Mouse (Mus musculus) forebrain, postnatal 0 days (tissue): ENCODE results near the gene Fam72a. TPM values are rescaled to one million over a fixed set of nuclear protein-coding genes. Genes with fewer than 3 reads are reported as not detected.
A peak's percentile ranks its signal among the peaks of the same experiment; 100 is the strongest.

Source experiments
- ATAC-seq: fragments of 200-750 bp; cut with Nextera tagmentation; 2 replicates; pipeline ENCODE4 v1.8.0; 2017; ENCODE audit warnings: mild to moderate bottlenecking, moderate library complexity
- DNase-seq: peaks from one replicate; pipeline ENCODE4 v3.0.0-alpha.2; 2015
- H3K27ac ChIP-seq: fragments of 300-500 bp; sonication (generic); 2 replicates; pipeline ENCODE4 v1.5.1; 2014; ENCODE audit warnings: low read depth, mild to moderate bottlenecking, antibody characterized with exemption, low read length, moderate library complexity, mixed read lengths
- H3K27me3 ChIP-seq: fragments of 300-500 bp; sonication (generic); 2 replicates; pipeline ENCODE4 v1.6.1; 2014; ENCODE audit warnings: mild to moderate bottlenecking, low read length, mixed read lengths; ENCODE audit not compliant: insufficient read depth
- H3K36me3 ChIP-seq: fragments of 300-500 bp; sonication (generic); 2 replicates; pipeline ENCODE4 v1.6.1; 2014; ENCODE audit warnings: mild to moderate bottlenecking, moderate library complexity; ENCODE audit not compliant: insufficient read depth
- H3K4me1 ChIP-seq: fragments of 300-500 bp; sonication (generic); 2 replicates; pipeline ENCODE4 v1.6.1; 2014; ENCODE audit warnings: antibody characterized with exemption; ENCODE audit not compliant: insufficient read depth
- H3K4me2 ChIP-seq: fragments of 300-500 bp; sonication (generic); 2 replicates; pipeline ENCODE4 v1.6.1; 2014; ENCODE audit warnings: low read depth, mild to moderate bottlenecking, moderate library complexity
- H3K4me3 ChIP-seq: fragments of 300-500 bp; sonication (generic); 2 replicates; pipeline ENCODE4 v1.5.1; 2014; ENCODE audit warnings: low read depth, low read length, mixed read lengths
- H3K9ac ChIP-seq: fragments of 300-500 bp; sonication (generic); 2 replicates; pipeline ENCODE4 v1.6.1; 2014; ENCODE audit warnings: mild to moderate bottlenecking
- H3K9me3 ChIP-seq: fragments of 300-500 bp; sonication (generic); 2 replicates; pipeline ENCODE4 v1.6.1; 2016; ENCODE audit warnings: low read length
- CTCF ChIP-seq: sonication (generic); IDR thresholded peaks from 2 replicates; pipeline ENCODE4 v1.5.1; 2016; ENCODE audit warnings: antibody characterized with exemption, control low read depth, low read depth
- WGBS: fragments of 180-500 bp; shearing (Covaris S2); extraction: QIAGEN DNeasy Blood & Tissue Kit; methylation state at CpG from one replicate; pipeline ENCODE4 v1.1.7; 2014; 5-methylcytosine and 5-hydroxymethylcytosine counted together
- polyA plus RNA-seq: library from polyadenylated mRNA; unstranded; fragments of >200 nt; fragmentation: Nextera tagmentation; extraction: Ambion mirVana; gene quantifications from 2 replicates; pipeline ENCODE4 v1.2.1, GENCODE M21; 2015
- total RNA-seq: library from RNA; depleted of rRNA; stranded (reverse); fragments of >200 nt; gene quantifications from 2 replicates; pipeline ENCODE4 v1.2.3, GENCODE M21; 2014

Fam72a gene
- total and polyA plus RNA-seq, 2 experiments from 2014 or later: 0.86 to 1.5 TPM

GRCm38 (mm10) chr1:131511661-131512500 lies 15.8 kb upstream of the Fam72a start:
- TF ChIP-seq CTCF: no peak
- no peak overlapping the region for H3K4me3 ChIP-seq
- H3K27me3 ChIP-seq: no peaks in the 10 kb centered on the region
- H3K9ac ChIP-seq: no peak overlapping the region
- H3K27ac ChIP-seq: no peak overlapping the region
- 50% methylated on average over 3 of the region's 3 CpGs for WGBS
- H3K4me1 ChIP-seq: no peaks in the 10 kb centered on the region
- H3K9me3 ChIP-seq: no peaks in the 10 kb centered on the region
- no peaks in the 10 kb centered on the region; the same call in 1 of the 2 replicates for H3K36me3 ChIP-seq
- DNase-seq (no peak), ATAC-seq (no peak)
- no peak overlapping the region for H3K4me2 ChIP-seq

GRCm38 (mm10) chr1:131513136-131513535 lies 14.6 kb upstream of the Fam72a start:
- H3K4me1 ChIP-seq: 0 out of 2 replicates have a peak, but pooled peaks cover 3% of the 10 kb centered on the region
- H3K9me3 ChIP-seq: no peaks in the 10 kb centered on the region
- no peak overlapping the region for H3K4me3 ChIP-seq
- no peaks in the 10 kb centered on the region for H3K27me3 ChIP-seq
- ATAC-seq (no peak), DNase-seq (no peak)
- WGBS: 93% methylated on average over 2 of the region's 2 CpGs
- no peak overlapping the region for H3K4me2 ChIP-seq
- no peak overlapping the region for H3K27ac ChIP-seq
- TF ChIP-seq CTCF: no peak
- H3K36me3 ChIP-seq: no peaks in the 10 kb centered on the region; the same call in 1 of the 2 replicates
- H3K9ac ChIP-seq: no peak overlapping the region

GRCm38 (mm10) chr1:131514197-131514596 lies 13.5 kb upstream of the Fam72a start:
- ATAC-seq: no peak
- Histone ChIP-seq H3K4me3 (no peak overlapping the region), H3K4me1 (0 out of 2 replicates have a peak, but pooled peaks cover 3% of the 10 kb centered on the region), H3K9ac (no peak overlapping the region), H3K9me3 (no peaks in the 10 kb centered on the region), H3K36me3 (no peaks in the 10 kb centered on the region; the same call in 1 of the 2 replicates), H3K4me2 (no peak overlapping the region), H3K27ac (no peak overlapping the region), H3K27me3 (no peaks in the 10 kb centered on the region)
- DNase-seq: no peak
- no peak for TF ChIP-seq CTCF
- WGBS: 60% methylated on average over 1 of the region's 1 CpGs

DNA sequence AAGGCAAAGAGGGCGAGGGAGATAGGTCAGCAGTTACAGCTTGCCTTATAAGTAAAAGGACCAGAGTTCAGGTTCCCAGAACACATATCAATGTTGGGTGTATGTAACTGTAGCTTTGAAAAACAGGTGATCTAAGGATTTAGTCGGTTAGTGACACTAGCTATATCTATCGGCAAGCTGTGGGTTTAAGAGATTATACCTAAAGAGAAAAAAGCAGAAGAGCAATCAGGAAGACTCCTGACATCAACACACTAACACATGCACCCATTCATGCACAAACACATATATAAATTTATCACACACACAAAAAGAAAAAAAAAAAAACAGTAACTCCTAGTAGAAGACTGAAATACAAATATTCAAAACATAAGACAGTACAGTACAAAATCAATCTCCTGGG lies 11.1 kb upstream of the Fam72a start:
- Histone ChIP-seq H3K4me3 (no peak overlapping the region), H3K4me2 (no peak overlapping the region), H3K9ac (no peak overlapping the region), H3K27me3 (no peaks in the 10 kb centered on the region), H3K9me3 (no peaks in the 10 kb centered on the region), H3K36me3 (no peaks in the 10 kb centered on the region; the same call in 1 of the 2 replicates), H3K27ac (no peak overlapping the region), H3K4me1 (peaks cover 17% of the 10 kb centered on the region; the same call in 1 of the 2 replicates)
- 98% methylated on average over 3 of the region's 3 CpGs for WGBS
- no peak for DNase-seq
- no peak for TF ChIP-seq CTCF
- no peak for ATAC-seq

GRCm38 (mm10) chr1:131523794-131524193 lies 3.9 kb upstream of the Fam72a start:
- Histone ChIP-seq H3K36me3 (no peaks in the 10 kb centered on the region), H3K27me3 (no peaks in the 10 kb centered on the region), H3K4me3 (peak overlapping the region; percentile 75), H3K9me3 (no peaks in the 10 kb centered on the region), H3K27ac (peak overlapping the region; percentile 91), H3K4me2 (peak overlapping the region; percentile 77), H3K4me1 (peaks cover 32% of the 10 kb centered on the region), H3K9ac (peak overlapping the region; percentile 80)
- DNase-seq (peak; percentile 57), ATAC-seq (no peak)
- WGBS: 11% methylated on average over 3 of the region's 3 CpGs
- TF ChIP-seq CTCF: no peak

GRCm38 (mm10) chr1:131525101-131525585 lies 2.6 kb upstream of the Fam72a start:
- H3K9me3 ChIP-seq: no peaks in the 10 kb centered on the region
- peak overlapping the region; percentile 91 for H3K27ac ChIP-seq
- H3K4me2 ChIP-seq: peak overlapping the region; percentile 77
- under 1% methylated on average over 26 of the region's 26 CpGs for whole genome bisulfite sequencing
- peaks cover 30% of the 10 kb centered on the region for H3K4me1 ChIP-seq
- H3K9ac ChIP-seq: peak overlapping the region; percentile 80
- ATAC-seq (no peak), DNase-seq (peak; percentile 67)
- H3K27me3 ChIP-seq: no peaks in the 10 kb centered on the region
- peak overlapping the region; percentile 75 for H3K4me3 ChIP-seq
- no peaks in the 10 kb centered on the region for H3K36me3 ChIP-seq
- TF ChIP-seq CTCF: no peak
